Comparison of ENCODE assay signal across 25 mouse cellular contexts in genomic region chr6:119165677-119166076, GRCm38 (mm10). TPM values are rescaled to one million over a fixed set of nuclear protein-coding genes. Genes with fewer than 3 reads are reported as not detected.
DNase-seq lines count a peak whose midpoint lies in the region; ATAC-seq and TF ChIP-seq lines count a peak whose summit lies in the region.
"Had no signal": no experiment of that assay in that cellular context is flagged by ENCODE, and none has a peak within 500 bp of the region (broad histone marks: within the 10 kb centered on the region; RNA-seq: fewer than 3 reads in every experiment).

No protein-coding gene starts in this region.

- H3K4me1 ChIP-seq in heart, embryonic 10.5 days = peaks cover 22% of the 10 kb centered on the region; the same call in 1 of the 2 replicates
- H3K4me1 ChIP-seq in heart, embryonic 13.5 days = peaks cover 41% of the 10 kb centered on the region
- peaks cover 20% of the 10 kb centered on the region for H3K4me1 ChIP-seq in heart, embryonic 15.5 days (replicated peaks)
- H3K4me1 ChIP-seq in heart, postnatal 0 days (ENCODE audit: control insufficient read depth, insufficient read depth) = peaks cover 28% of the 10 kb centered on the region
- H3K4me1 ChIP-seq: embryonic facial prominence, embryonic 13.5 days; embryonic facial prominence, embryonic 15.5 days; forebrain, embryonic 10.5 days; forebrain, embryonic 12.5 days had no signal

- H3K9me3 ChIP-seq in heart, embryonic 10.5 days = no peaks in the 10 kb centered on the region
- no peaks in the 10 kb centered on the region for H3K9me3 ChIP-seq in heart, embryonic 13.5 days
- H3K9me3 ChIP-seq in heart, embryonic 15.5 days (replicated peaks) = no peaks in the 10 kb centered on the region
- H3K9me3 ChIP-seq in heart, postnatal 0 days (replicated peaks; ENCODE audit: control insufficient read depth, low read length) = no peaks in the 10 kb centered on the region
- H3K9me3 ChIP-seq: embryonic facial prominence, embryonic 13.5 days; embryonic facial prominence, embryonic 15.5 days; forebrain, embryonic 10.5 days; forebrain, embryonic 12.5 days had no signal

- intact Hi-C loops in heart, postnatal 10 days (cut with DNase I) = no loop called here
- intact Hi-C loops in heart, postnatal 36 days (cut with DNase I) = no loop called here

- ATAC-seq in heart, embryonic 13.5 days (ENCODE audit: extremely low read depth, insufficient number of reproducible peaks, low FRiP score, low TSS enrichment) = no peak
- no peak for ATAC-seq in heart, embryonic 15.5 days (replicated peaks; ENCODE audit: insufficient number of reproducible peaks, insufficient read depth, low FRiP score, low read depth)
- ATAC-seq in heart, postnatal 0 days (ENCODE audit: insufficient read depth, low read depth) = peak; percentile 60
- ATAC-seq: forebrain, embryonic 14.5 days had no signal

- no peak overlapping the region for H3K9ac ChIP-seq in heart, embryonic 13.5 days
- H3K9ac ChIP-seq in heart, embryonic 15.5 days = no peak overlapping the region
- no peak overlapping the region for H3K9ac ChIP-seq in heart, postnatal 0 days (replicated peaks; ENCODE audit: low read depth, low read length)
- H3K9ac ChIP-seq: embryonic facial prominence, embryonic 13.5 days; embryonic facial prominence, embryonic 15.5 days; forebrain, embryonic 12.5 days had no signal

- no peak for TF ChIP-seq EP300 in heart, postnatal 0 days (IDR thresholded peaks at IDR 0.05; ENCODE audit: low read depth)

- no peak overlapping the region for H3K27ac ChIP-seq in heart, embryonic 10.5 days
- H3K27ac ChIP-seq in heart, embryonic 13.5 days (replicated peaks) = peak overlapping the region; percentile 57
- peak overlapping the region; percentile 46 for H3K27ac ChIP-seq in heart, embryonic 15.5 days
- H3K27ac ChIP-seq in heart, postnatal 0 days (ENCODE audit: low read depth) = peak overlapping the region; percentile 70
- H3K27ac ChIP-seq: embryonic facial prominence, embryonic 13.5 days; embryonic facial prominence, embryonic 15.5 days; forebrain, embryonic 10.5 days; forebrain, embryonic 12.5 days had no signal

- peak; percentile 28 for DNase-seq in heart, embryonic 10.5 days (ENCODE audit: low spot score)
- DNase-seq in heart, adult 8-10 months (ENCODE audit: low spot score) = no peak
- DNase-seq in heart, postnatal 10 days = no peak
- no peak for DNase-seq in heart, postnatal 36 days
- peak; percentile 76 for DNase-seq in heart, postnatal 0 days (ENCODE audit: low spot score)
- DNase-seq in heart, postnatal 4 days = no peak
- DNase-seq: adrenal gland, adult 2 months; adrenal gland, postnatal 10 days; adrenal gland, postnatal 25 days; cerebellum, adult 11 months; cerebellum, adult 18-20 months; cerebellum, adult 8-10 months; cerebellum, adult 9-11 months; cerebellum, postnatal 14 days; cerebellum, postnatal 36 days; embryo, embryonic 11 days had no signal

- peaks cover 30% of the 10 kb centered on the region for H3K36me3 ChIP-seq in heart, embryonic 10.5 days
- H3K36me3 ChIP-seq in heart, embryonic 13.5 days = peaks cover 49% of the 10 kb centered on the region
- peaks cover 14% of the 10 kb centered on the region; the same call in 1 of the 2 replicates for H3K36me3 ChIP-seq in heart, embryonic 15.5 days
- H3K36me3 ChIP-seq in heart, postnatal 0 days (replicated peaks; ENCODE audit: control insufficient read depth, insufficient read depth, low read length) = peaks cover 15% of the 10 kb centered on the region
- H3K36me3 ChIP-seq: embryonic facial prominence, embryonic 13.5 days; embryonic facial prominence, embryonic 15.5 days; forebrain, embryonic 10.5 days; forebrain, embryonic 12.5 days had no signal

- no peaks in the 10 kb centered on the region for H3K27me3 ChIP-seq in heart, embryonic 10.5 days (ENCODE audit: insufficient read depth, poor library complexity, severe bottlenecking)
- no peaks in the 10 kb centered on the region for H3K27me3 ChIP-seq in heart, embryonic 13.5 days (replicated peaks)
- H3K27me3 ChIP-seq in heart, embryonic 15.5 days = no peaks in the 10 kb centered on the region
- no peaks in the 10 kb centered on the region for H3K27me3 ChIP-seq in heart, postnatal 0 days (ENCODE audit: control insufficient read depth, insufficient read depth, low read length)
- H3K27me3 ChIP-seq: embryonic facial prominence, embryonic 13.5 days; embryonic facial prominence, embryonic 15.5 days; forebrain, embryonic 12.5 days had no signal

- no peak for TF ChIP-seq CTCF in heart, postnatal 0 days (IDR thresholded peaks at IDR 0.05; ENCODE audit: low read depth)

- H3K4me3 ChIP-seq in heart, embryonic 10.5 days = no peak overlapping the region
- no peak overlapping the region for H3K4me3 ChIP-seq in heart, embryonic 13.5 days
- no peak overlapping the region for H3K4me3 ChIP-seq in heart, embryonic 15.5 days
- H3K4me3 ChIP-seq in heart, postnatal 0 days (ENCODE audit: low read depth, low read length) = no peak overlapping the region
- H3K4me3 ChIP-seq: embryonic facial prominence, embryonic 13.5 days; embryonic facial prominence, embryonic 15.5 days; erythroblast, embryonic 14.5 days; forebrain, embryonic 10.5 days; forebrain, embryonic 12.5 days had no signal

- H3K4me2 ChIP-seq in heart, embryonic 13.5 days = no peak overlapping the region
- H3K4me2 ChIP-seq in heart, embryonic 15.5 days = no peak overlapping the region
- H3K4me2 ChIP-seq in heart, postnatal 0 days (ENCODE audit: low read depth, low read length) = no peak overlapping the region
- H3K4me2 ChIP-seq: embryonic facial prominence, embryonic 13.5 days; embryonic facial prominence, embryonic 15.5 days; forebrain, embryonic 12.5 days had no signal

RNA-seq across cellular contexts. Expression of gene Dcp1b, which starts 9.4 kb away (rescaled TPM):
- 8.1 and 10.4 TPM in 2 replicates for polyA plus RNA-seq in heart, embryonic 10.5 days (2016; fragmentation: Nextera tagmentation; extraction: Ambion mirVana)
- 1 to 10 TPM; 2.2 to 3.6 (median 2.3) TPM for total RNA-seq in heart, adult 8-10 months (2022)
- 6.0 and 6.3 TPM in 2 replicates for polyA plus RNA-seq in heart, embryonic 13.5 days (2015; fragmentation: Nextera tagmentation; extraction: Ambion mirVana)
- total RNA-seq in heart, postnatal 10 days (2021) = 1 to 10 TPM; 4.2 to 5.3 TPM
- 7.6 and 7.8 TPM in 2 replicates for polyA plus RNA-seq in heart, embryonic 15.5 days (2015; fragmentation: Nextera tagmentation; extraction: Ambion mirVana)
- total RNA-seq in heart, postnatal 36 days (2021) = 1 to 10 TPM; 2.8 to 3.2 TPM
- 8.8 and 12.4 TPM in 2 replicates for total RNA-seq in heart, postnatal 0 days (2014; rRNA removed; ENCODE audit: low replicate concordance)
- 9.9 and 11.4 TPM in 2 replicates for polyA plus RNA-seq in heart, postnatal 0 days (2015; fragmentation: Nextera tagmentation; extraction: Ambion mirVana)
- 1 to 10 TPM; 4.4 to 4.5 TPM for total RNA-seq in heart, postnatal 4 days (2021)

RNA-seq across cellular contexts. Expression of gene Cacna1c, which starts 30.5 kb away (rescaled TPM):
- 31.3 and 57.0 TPM in 2 replicates for polyA plus RNA-seq in heart, embryonic 10.5 days (2016; fragmentation: Nextera tagmentation; extraction: Ambion mirVana)
- total RNA-seq in heart, adult 8-10 months (2022) = 100 to 1,000 TPM; 227 to 263 (median 245) TPM
- 41.8 and 43.3 TPM in 2 replicates for polyA plus RNA-seq in heart, embryonic 13.5 days (2015; fragmentation: Nextera tagmentation; extraction: Ambion mirVana)
- total RNA-seq in heart, postnatal 10 days (2021) = 100 to 1,000 TPM; 207 to 222 TPM
- polyA plus RNA-seq in heart, embryonic 15.5 days (2015; fragmentation: Nextera tagmentation; extraction: Ambion mirVana) = 51.7 and 65.3 TPM in 2 replicates
- 100 to 1,000 TPM; 199 to 208 TPM for total RNA-seq in heart, postnatal 36 days (2021)
- total RNA-seq in heart, postnatal 0 days (2014; rRNA removed; ENCODE audit: low replicate concordance) = 120 and 159 TPM in 2 replicates
- 46.5 and 51.3 TPM in 2 replicates for polyA plus RNA-seq in heart, postnatal 0 days (2015; fragmentation: Nextera tagmentation; extraction: Ambion mirVana)
- 100 to 1,000 TPM; 233 to 249 TPM for total RNA-seq in heart, postnatal 4 days (2021)
- polyA plus RNA-seq: C2C12 had no signal

Comparison
In these comparisons a context has a peak if more than half of its experiments do, and no peak if none do; other contexts are left out.
1. DNase-seq: peak in heart, embryonic 10.5 days (single experiment) and heart, postnatal 0 days (single experiment); none in heart, adult 8-10 months (single experiment), heart, postnatal 10 days (0 of 2), heart, postnatal 36 days (0 of 2) and heart, postnatal 4 days (single experiment).